8 mouse cellular contexts compared by ENCODE assay signal in the genomic region with DNA sequence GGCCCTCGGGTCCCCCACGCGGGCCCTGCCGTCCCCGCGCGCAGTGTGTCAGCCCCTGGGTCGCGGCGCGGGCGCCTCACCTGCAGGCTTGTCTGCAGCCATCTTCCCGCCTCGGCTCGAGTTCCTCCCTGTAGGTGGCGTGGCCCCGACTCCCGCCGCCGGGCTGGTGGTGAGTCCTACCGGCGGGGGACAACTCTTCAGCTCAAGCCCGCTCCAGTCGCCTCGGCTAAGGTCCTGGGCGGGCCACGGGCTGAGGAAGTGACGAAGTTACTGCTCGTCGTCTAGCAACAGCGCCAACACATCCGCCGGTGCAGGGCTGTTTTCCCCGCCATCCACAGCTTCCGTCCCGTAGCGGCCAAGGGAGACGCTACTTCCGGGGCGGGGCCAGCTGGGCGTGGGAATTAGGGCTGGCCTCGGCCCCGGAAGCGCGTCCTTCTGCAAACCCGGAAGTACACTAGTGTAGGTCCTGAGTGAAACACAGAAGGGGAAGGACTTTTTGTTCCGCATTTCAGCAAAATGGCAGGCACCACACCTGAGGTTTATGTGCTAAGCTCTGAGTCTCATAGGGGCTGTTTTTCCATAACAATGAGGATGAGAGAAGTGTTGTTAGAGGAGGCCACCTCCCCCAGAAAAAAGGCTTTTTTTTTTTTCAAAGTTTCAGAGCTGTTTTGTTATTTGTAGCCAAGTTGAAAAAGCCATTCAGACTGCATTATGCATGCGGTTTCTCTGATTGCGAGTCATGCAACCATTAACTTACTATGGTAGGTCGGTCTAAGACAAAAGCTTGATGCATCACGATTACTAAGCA. TPM values are rescaled to one million over a fixed set of nuclear protein-coding genes. Genes with fewer than 3 reads are reported as not detected.
DNase-seq lines count a peak whose midpoint lies in the region; ATAC-seq and TF ChIP-seq lines count a peak whose summit lies in the region.

A gene (minus strand): TSS at position 346 of the 808 bp plus-strand sequence.

- H3K9ac ChIP-seq in lung, postnatal 0 days (replicated peaks; ENCODE audit: low read depth) = peak within 1 kb of the TSS; percentile 73

- H3K27ac ChIP-seq in hindbrain, embryonic 10.5 days = peak within 1 kb of the TSS; percentile 90
- H3K27ac ChIP-seq in lung, postnatal 0 days (ENCODE audit: low read length) = peak within 1 kb of the TSS; percentile 90

- peak; percentile 55 for TF ChIP-seq EP300 in lung, postnatal 0 days (IDR thresholded peaks at IDR 0.05)

- no peaks in the 10 kb centered on the region for H3K9me3 ChIP-seq in hindbrain, embryonic 10.5 days
- H3K9me3 ChIP-seq in lung, postnatal 0 days (ENCODE audit: low read length) = no peaks in the 10 kb centered on the region

- peak; percentile 99 for DNase-seq in MN1 (ENCODE audit: low spot score)
- DNase-seq in cerebellum, adult 9-10 months = peak; percentile 96
- DNase-seq in hindbrain, embryonic 10.5 days (ENCODE audit: low spot score) = peak; percentile 98
- peak; percentile 96 for DNase-seq in layer of hippocampus, adult 9-11 months
- DNase-seq in lung, postnatal 0 days (ENCODE audit: low spot score) = peak; percentile 99
- DNase-seq in ovary, postnatal 14 days (ENCODE audit: low spot score) = peak; percentile 97
- DNase-seq in thymus, postnatal 14 days = peak; percentile 99

- H3K4me2 ChIP-seq in lung, postnatal 0 days (replicated peaks; ENCODE audit: low read depth, low read length) = peak within 1 kb of the TSS; percentile 83

- peak within 1 kb of the TSS; percentile 92 for H3K4me3 ChIP-seq in hindbrain, embryonic 10.5 days
- peak within 1 kb of the TSS; percentile 74 for H3K4me3 ChIP-seq in lung, postnatal 0 days (ENCODE audit: low read depth, low read length)

- H3K4me1 ChIP-seq in hindbrain, embryonic 10.5 days (replicated peaks) = peaks cover 22% of the 10 kb centered on the region
- no peaks in the 10 kb centered on the region for H3K4me1 ChIP-seq in lung, postnatal 0 days (ENCODE audit: insufficient read depth, low read depth, low read length)

- H3K27me3 ChIP-seq in hindbrain, embryonic 10.5 days (ENCODE audit: insufficient read depth, poor library complexity, severe bottlenecking) = peaks cover 22% of the 10 kb centered on the region
- no peaks in the 10 kb centered on the region for H3K27me3 ChIP-seq in lung, postnatal 0 days (replicated peaks; ENCODE audit: insufficient read depth, low read length)

- H3K36me3 ChIP-seq in hindbrain, embryonic 10.5 days = peaks cover 28% of the 10 kb centered on the region
- H3K36me3 ChIP-seq in lung, postnatal 0 days (ENCODE audit: insufficient read depth, low read length) = no peaks in the 10 kb centered on the region

- peak; percentile 98 for ATAC-seq in frontal cortex, adult (ENCODE audit: low TSS enrichment)
- ATAC-seq in lung, postnatal 0 days = peak; percentile 100

- 3% methylated on average over 51 of the region's 51 CpGs for WGBS in hindbrain, embryonic 10.5 days
- 4% methylated on average over 51 of the region's 51 CpGs for WGBS in lung, postnatal 0 days

- peak; percentile 67 for TF ChIP-seq CTCF in lung, postnatal 0 days (IDR thresholded peaks at IDR 0.05)

RNA-seq across cellular contexts. Expression of the gene that starts here (rescaled TPM):
- polyA plus RNA-seq in hindbrain, embryonic 10.5 days (2016; fragmentation: Nextera tagmentation; extraction: Ambion mirVana) = 67.4 and 68.7 TPM in 2 replicates
- 30.8 and 34.1 TPM in 2 replicates for polyA plus RNA-seq in lung, postnatal 0 days (2015; fragmentation: Nextera tagmentation; extraction: Ambion mirVana)

Comparison
In these comparisons a context has a peak if more than half of its experiments do, and no peak if none do; other contexts are left out.
1. Peak in every context shown above with its lines: DNase-seq, ATAC-seq, H3K4me3 ChIP-seq and H3K27ac ChIP-seq.